Mouse (Mus musculus) brain, embryonic 14.5 days (tissue): ENCODE measurements at regions not wholly inside any gene's neighbourhood (a gene's known extent, or its start where the extent isn't known, plus 50 kb on each side); places are given as distances from the start of the nearest gene placed in this dataset.
A peak's percentile ranks its signal among the peaks of the same experiment; 100 is the strongest.

Source experiments
- DNase-seq: peaks from one replicate; pipeline ENCODE4 v3.0.0-alpha.2; 2011; ENCODE audit warnings: low read depth
- CTCF ChIP-seq: fragments of 200-500 bp; IDR thresholded peaks from 2 replicates; pipeline ENCODE4 v1.5.1; 2012; ENCODE audit warnings: inconsistent platforms, mild to moderate bottlenecking, moderate library complexity, borderline replicate concordance; ENCODE audit not compliant: insufficient read depth, insufficient read length; ENCODE audit errors: extremely low read depth
- POLR2A ChIP-seq: fragments of 200-500 bp; IDR thresholded peaks from 2 replicates; pipeline ENCODE4 v1.6.1; 2012; ENCODE audit warnings: mild to moderate bottlenecking, inconsistent platforms, borderline replicate concordance; ENCODE audit not compliant: poor library complexity, insufficient read depth, insufficient read length, severe bottlenecking; ENCODE audit errors: extremely low read depth

GRCm38 (mm10) chr16:71197523-71197922 is 883.8 kb downstream of the Gbe1 start:
- peak; percentile 74 for DNase-seq
- TF ChIP-seq POLR2A (no peak), CTCF (peak; percentile 31; the same call in 1 of the 2 replicates)

GRCm38 (mm10) chr16:71208806-71209205 is 895.1 kb downstream of the Gbe1 start:
- no peak for TF ChIP-seq POLR2A
- TF ChIP-seq CTCF, result peak; percentile 47; the same call in 1 of the 2 replicates
- peak; percentile 85 for DNase-seq

- peak; percentile 70 for DNase-seq
- no peak for TF ChIP-seq CTCF
Observed at GRCm38 (mm10) chr16:71224469-71224868, 910.7 kb downstream of the Gbe1 start.

- DNase-seq, result peak; percentile 31
- TF ChIP-seq POLR2A, result no peak
- TF ChIP-seq CTCF, result no peak
Observed at GRCm38 (mm10) chr16:71230104-71230653, 916.4 kb downstream of the Gbe1 start.

- TF ChIP-seq POLR2A (no peak), CTCF (no peak)
- DNase-seq, result peak; percentile 76
Observed at GRCm38 (mm10) chr16:71243065-71243464, 929.3 kb downstream of the Gbe1 start.

GRCm38 (mm10) chr16:71243480-71243879 is 929.7 kb downstream of the Gbe1 start:
- DNase-seq, result peak; percentile 66
- TF ChIP-seq POLR2A (no peak), CTCF (no peak)

GRCm38 (mm10) chr16:71247516-71248139 is 933.9 kb downstream of the Gbe1 start:
- TF ChIP-seq CTCF (peak; percentile 82), POLR2A (no peak)
- peak; percentile 92 for DNase-seq

GRCm38 (mm10) chr16:71255740-71256139 is 942.0 kb downstream of the Gbe1 start:
- peak; percentile 64 for DNase-seq
- TF ChIP-seq POLR2A (no peak), CTCF (no peak)

GRCm38 (mm10) chr16:71256175-71256574 is 942.4 kb downstream of the Gbe1 start:
- peak; percentile 75 for DNase-seq
- no peak for TF ChIP-seq POLR2A
- 0 out of 2 replicates have a peak, but pooled peaks have one; percentile 6 for TF ChIP-seq CTCF

- DNase-seq, result peak; percentile 80
Observed at GRCm38 (mm10) chr16:71267191-71267590, 953.4 kb downstream of the Gbe1 start.

More at GRCm38 (mm10) chr16:71267191-71267590, 953.4 kb downstream of the Gbe1 start:
- TF ChIP-seq POLR2A (no peak), CTCF (no peak)
